ENCODE assay signal across 8 mouse cellular contexts in genomic region chr13:49651781-49652351, GRCm38 (mm10). TPM values are rescaled to one million over a fixed set of nuclear protein-coding genes. Genes with fewer than 3 reads are reported as not detected.
DNase-seq lines count a peak whose midpoint lies in the region; ATAC-seq and TF ChIP-seq lines count a peak whose summit lies in the region.

No protein-coding gene starts in this region.

- no peak overlapping the region for H3K27ac ChIP-seq in heart, embryonic 11.5 days (ENCODE audit: low read depth, low read length)
- no peak overlapping the region for H3K27ac ChIP-seq in forebrain, embryonic 14.5 days (ENCODE audit: low read depth, low read length)
- H3K27ac ChIP-seq in liver, embryonic 16.5 days (ENCODE audit: low read length) = peak overlapping the region; percentile 72

- no peaks in the 10 kb centered on the region for H3K27me3 ChIP-seq in heart, embryonic 11.5 days (ENCODE audit: control insufficient read depth, insufficient read depth, low read length)
- H3K27me3 ChIP-seq in C2C12 (ENCODE audit: control insufficient read depth, insufficient read depth, insufficient read length) = no peaks in the 10 kb centered on the region
- H3K27me3 ChIP-seq in forebrain, embryonic 14.5 days (replicated peaks; ENCODE audit: control insufficient read depth, insufficient read depth, low read length) = no peaks in the 10 kb centered on the region
- no peaks in the 10 kb centered on the region for H3K27me3 ChIP-seq in liver, embryonic 16.5 days (ENCODE audit: control insufficient read depth, insufficient read depth, low read depth, low read length)

- peak overlapping the region; percentile 87 for H3K4me3 ChIP-seq in heart, embryonic 11.5 days (ENCODE audit: low read depth, low read length)
- peak overlapping the region; percentile 75 for H3K4me3 ChIP-seq in C2C12 (ENCODE audit: insufficient read depth, poor library complexity, severe bottlenecking)
- H3K4me3 ChIP-seq in forebrain, embryonic 14.5 days (ENCODE audit: low read depth, low read length) = peak overlapping the region; percentile 59
- peak overlapping the region; percentile 84 for H3K4me3 ChIP-seq in liver, embryonic 16.5 days (ENCODE audit: low read depth, low read length)

- H3K9me3 ChIP-seq in heart, embryonic 11.5 days (replicated peaks; ENCODE audit: control insufficient read depth, low read length) = no peaks in the 10 kb centered on the region
- H3K9me3 ChIP-seq in forebrain, embryonic 14.5 days (replicated peaks; ENCODE audit: control insufficient read depth, low read length) = no peaks in the 10 kb centered on the region
- H3K9me3 ChIP-seq in liver, embryonic 16.5 days (replicated peaks; ENCODE audit: control insufficient read depth, low read length) = no peaks in the 10 kb centered on the region

- peaks cover under 1% of the 10 kb centered on the region; the same call in 1 of the 2 replicates for H3K36me3 ChIP-seq in heart, embryonic 11.5 days (ENCODE audit: control insufficient read depth, insufficient read depth, low read length)
- peaks cover 16% of the 10 kb centered on the region for H3K36me3 ChIP-seq in C2C12 (ENCODE audit: control insufficient read depth, insufficient read depth)
- H3K36me3 ChIP-seq in forebrain, embryonic 14.5 days (ENCODE audit: control insufficient read depth, insufficient read depth, low read length) = peaks cover 5% of the 10 kb centered on the region; the same call in 1 of the 2 replicates
- no peaks in the 10 kb centered on the region for H3K36me3 ChIP-seq in liver, embryonic 16.5 days (ENCODE audit: control insufficient read depth, insufficient read depth)

- H3K4me2 ChIP-seq in heart, embryonic 11.5 days = peak overlapping the region; percentile 83
- peak overlapping the region; percentile 72 for H3K4me2 ChIP-seq in forebrain, embryonic 14.5 days (ENCODE audit: low read length)
- peak overlapping the region; percentile 84 for H3K4me2 ChIP-seq in liver, embryonic 16.5 days (ENCODE audit: low read depth, low read length)

- peak overlapping the region; percentile 77 for H3K9ac ChIP-seq in heart, embryonic 11.5 days (ENCODE audit: low read depth, low read length)
- peak overlapping the region; percentile 60 for H3K9ac ChIP-seq in forebrain, embryonic 14.5 days (ENCODE audit: low read length)
- H3K9ac ChIP-seq in liver, embryonic 16.5 days (ENCODE audit: low read depth, low read length) = peak overlapping the region; percentile 78

- H3K79me2 ChIP-seq in C2C12 (ENCODE audit: control insufficient read depth, insufficient read depth) = peaks cover 40% of the 10 kb centered on the region

- peak overlapping the region; percentile 83 for H3ac ChIP-seq in C2C12 (ENCODE audit: control insufficient read depth, insufficient read length, low read depth)

- H3K4me1 ChIP-seq in heart, embryonic 11.5 days (ENCODE audit: control insufficient read depth, insufficient read depth, low read length) = no peaks in the 10 kb centered on the region
- H3K4me1 ChIP-seq in forebrain, embryonic 14.5 days (ENCODE audit: control insufficient read depth, insufficient read depth, low read length) = peaks cover 3% of the 10 kb centered on the region; the same call in 1 of the 2 replicates
- peaks cover 13% of the 10 kb centered on the region for H3K4me1 ChIP-seq in liver, embryonic 16.5 days (ENCODE audit: control insufficient read depth, low read depth, low read length)

- DNase-seq in heart, adult 11 months = no peak
- DNase-seq in forebrain, embryonic 14.5 days (ENCODE audit: low spot score) = no peak
- DNase-seq in right cerebral cortex, postnatal 25 days = no peak
- DNase-seq in ovary, postnatal 36 days (ENCODE audit: low spot score) = no peak
- DNase-seq in frontal cortex, postnatal 25 days (ENCODE audit: low spot score in 2 of 2) = no peak

- H3K79me3 ChIP-seq in C2C12 (ENCODE audit: low read depth) = peaks cover 21% of the 10 kb centered on the region

- TF ChIP-seq CTCF in C2C12 (IDR thresholded peaks at IDR 0.05; ENCODE audit: control insufficient read depth, insufficient read depth, insufficient read length) = no peak

- 3% methylated on average over 4 of the region's 4 CpGs for WGBS in heart, embryonic 11.5 days (ENCODE audit: insufficient replicate concordance)
- 2% methylated on average over 4 of the region's 4 CpGs for WGBS in forebrain, embryonic 14.5 days
- 3% methylated on average over 4 of the region's 4 CpGs for whole genome bisulfite sequencing in liver, embryonic 16.5 days (ENCODE audit: insufficient replicate concordance)

- no peak for ATAC-seq in heart, embryonic 11.5 days (replicated peaks; ENCODE audit: insufficient number of reproducible peaks, low FRiP score, low TSS enrichment)
- no peak for ATAC-seq in forebrain, embryonic 14.5 days
- no peak for ATAC-seq in liver, embryonic 16.5 days (ENCODE audit: low read depth)

TF ChIP-seq in C2C12, 6 proteins besides CTCF, POLR2A, EP300 and RAD21:
- TF ChIP-seq USF1 (IDR thresholded peaks at IDR 0.05; ENCODE audit: low read depth) (no peak), MYOG (IDR thresholded peaks at IDR 0.05; ENCODE audit: control insufficient read depth, extremely low read depth, insufficient read length) (no peak), MAX (IDR thresholded peaks at IDR 0.05) (no peak), FOSL1 (IDR thresholded peaks at IDR 0.05; ENCODE audit: insufficient read depth, low read length, poor library complexity, severe bottlenecking) (no peak), MYOD1 (IDR thresholded peaks at IDR 0.05; ENCODE audit: control insufficient read depth, insufficient read length, low read depth) (no peak), CEBPB (IDR thresholded peaks at IDR 0.05; ENCODE audit: low read depth) (no peak)

RNA-seq across cellular contexts. Expression of gene Cenpp, which starts 0.7 kb away (rescaled TPM):
- polyA plus RNA-seq in heart, embryonic 11.5 days (2014; fragmentation: Nextera tagmentation; extraction: Ambion mirVana) = 29.1 and 29.5 TPM in 2 replicates
- 11.2 TPM for polyA plus RNA-seq in C2C12 (2012; fragmentation: generic; extraction: Trizol)
- polyA plus RNA-seq in forebrain, embryonic 14.5 days (2014; fragmentation: Nextera tagmentation; extraction: Ambion mirVana) = 17.0 and 20.0 TPM in 2 replicates
- polyA plus RNA-seq in liver, embryonic 16.5 days (2015; fragmentation: Nextera tagmentation; extraction: Ambion mirVana) = 18.2 and 21.0 TPM in 2 replicates

RNA-seq across cellular contexts. Expression of gene Nol8, which starts 1.0 kb away (rescaled TPM):
- 12.6 and 17.1 TPM in 2 replicates for polyA plus RNA-seq in heart, embryonic 11.5 days (2014; fragmentation: Nextera tagmentation; extraction: Ambion mirVana)
- polyA plus RNA-seq in C2C12 (2012; fragmentation: generic; extraction: Trizol) = 3.5 TPM
- polyA plus RNA-seq in forebrain, embryonic 14.5 days (2014; fragmentation: Nextera tagmentation; extraction: Ambion mirVana) = 22.4 and 23.6 TPM in 2 replicates
- polyA plus RNA-seq in liver, embryonic 16.5 days (2015; fragmentation: Nextera tagmentation; extraction: Ambion mirVana) = 5.4 and 5.5 TPM in 2 replicates

RNA-seq across cellular contexts. Expression of gene Iars, which starts 30.0 kb away (rescaled TPM):
- polyA plus RNA-seq in heart, embryonic 11.5 days (2014; fragmentation: Nextera tagmentation; extraction: Ambion mirVana) = 69.6 and 78.1 TPM in 2 replicates
- 58.7 TPM for polyA plus RNA-seq in C2C12 (2012; fragmentation: generic; extraction: Trizol)
- polyA plus RNA-seq in forebrain, embryonic 14.5 days (2014; fragmentation: Nextera tagmentation; extraction: Ambion mirVana) = 48.8 and 56.8 TPM in 2 replicates
- 48.3 and 50.2 TPM in 2 replicates for polyA plus RNA-seq in liver, embryonic 16.5 days (2015; fragmentation: Nextera tagmentation; extraction: Ambion mirVana)

RNA-seq across cellular contexts. Expression of gene Ogn, which starts 44.0 kb away (rescaled TPM):
- 3.5 and 5.7 TPM in 2 replicates for polyA plus RNA-seq in heart, embryonic 11.5 days (2014; fragmentation: Nextera tagmentation; extraction: Ambion mirVana)
- 4.6 TPM for polyA plus RNA-seq in C2C12 (2012; fragmentation: generic; extraction: Trizol)
- 10.8 and 16.5 TPM in 2 replicates for polyA plus RNA-seq in forebrain, embryonic 14.5 days (2014; fragmentation: Nextera tagmentation; extraction: Ambion mirVana)
- 2.5 and 4.1 TPM in 2 replicates for polyA plus RNA-seq in liver, embryonic 16.5 days (2015; fragmentation: Nextera tagmentation; extraction: Ambion mirVana)
